Mouse (Mus musculus): ENCODE results near the gene Gm12355.
"Not testable (repeated sequence)": the region's sequence is repeated elsewhere in the genome, so short reads cannot be mapped to it uniquely, and the experiment has no call there.

Gm12355 gene

DNA sequence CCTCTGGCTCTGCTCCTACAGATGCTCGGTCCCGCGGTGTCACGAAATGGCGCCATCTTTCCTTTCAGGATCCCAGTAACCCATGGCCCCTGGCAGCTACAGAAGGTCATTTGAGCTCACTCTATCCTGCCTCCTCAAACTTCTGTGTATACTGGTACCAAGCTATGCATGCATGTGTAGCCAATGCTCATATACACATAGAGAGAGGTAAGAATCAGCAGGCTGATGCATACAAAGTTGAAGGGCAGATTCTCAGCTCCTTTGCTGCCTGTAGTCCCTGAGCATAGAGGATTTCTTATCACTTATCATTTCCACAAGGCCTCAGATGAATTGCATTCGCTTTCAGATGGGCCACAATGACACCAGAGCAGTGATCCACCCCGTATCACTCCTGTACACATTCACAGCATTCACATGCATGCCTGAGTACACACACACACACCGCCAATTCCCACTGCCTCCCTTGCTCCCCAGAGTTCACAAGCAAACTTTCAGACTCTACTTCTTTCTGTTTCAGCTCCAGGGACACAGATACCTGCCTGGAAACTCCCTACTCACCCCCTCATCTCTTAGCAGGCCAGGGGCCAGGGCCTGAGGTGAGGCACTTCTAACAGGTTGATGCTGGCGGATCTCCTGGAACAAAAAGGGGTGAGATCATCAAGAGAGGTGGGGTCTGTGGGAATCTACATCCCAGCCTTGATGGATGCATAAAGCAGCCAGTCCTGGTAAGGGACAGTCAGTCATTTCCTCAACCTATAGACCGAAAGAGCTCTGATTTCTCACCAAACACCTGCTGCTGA is at the start of gene Gm12355, which contains the start of gene Gsdma3:
Gene Gm12355, minus strand, starts transcription at position 51 of the 800 bp plus-strand sequence.
Gene Gsdma3, plus strand, starts transcription at position 750 of the 800 bp plus-strand sequence.
- DNase-seq (ENCODE audit: low spot score in 2 of 2) = no peak

DNA sequence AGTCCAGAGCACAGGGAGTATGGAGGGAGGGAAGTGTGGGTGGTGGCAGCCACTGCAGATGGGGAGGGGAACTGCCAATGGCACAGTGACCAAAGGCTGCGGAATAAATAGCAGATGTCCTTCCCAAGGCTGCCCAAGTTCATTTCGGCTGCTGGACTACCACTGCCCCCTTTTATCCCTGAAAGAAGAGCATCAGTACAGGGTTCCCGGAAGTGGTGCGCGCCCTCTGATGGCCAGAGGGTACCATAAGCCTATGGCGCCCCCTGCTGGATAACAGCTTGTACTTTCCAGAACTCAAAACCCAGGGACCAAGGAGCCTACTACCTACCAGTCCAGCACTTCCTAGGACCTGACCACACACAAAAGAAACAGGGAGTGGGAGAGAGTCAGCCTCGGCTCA is 47.7 kb upstream of the Gm12355 start:
- DNase-seq (ENCODE audit: low spot score in 2 of 2) = not testable (repeated sequence)

DNA sequence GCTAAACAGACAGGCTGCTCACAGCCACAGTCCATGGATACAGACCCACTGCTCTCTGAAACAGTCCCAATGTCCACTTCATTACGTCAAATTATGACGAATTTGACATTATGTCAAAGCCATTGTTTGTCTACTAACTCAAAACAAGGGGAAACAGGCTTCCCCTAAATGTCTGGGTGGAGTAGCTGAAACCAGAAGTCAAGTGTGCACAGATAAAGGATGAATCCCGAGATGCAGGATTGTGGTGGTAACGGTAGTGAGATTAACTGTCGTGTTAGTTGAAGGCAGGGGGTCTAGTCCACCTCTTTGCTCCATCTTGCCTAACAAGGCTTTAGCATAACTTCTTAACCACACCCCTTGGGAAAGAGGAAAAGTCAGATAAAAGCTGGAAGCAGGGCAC is 47.0 kb upstream of the Gm12355 start:
- no peak for DNase-seq (ENCODE audit: low spot score in 2 of 2)

DNA sequence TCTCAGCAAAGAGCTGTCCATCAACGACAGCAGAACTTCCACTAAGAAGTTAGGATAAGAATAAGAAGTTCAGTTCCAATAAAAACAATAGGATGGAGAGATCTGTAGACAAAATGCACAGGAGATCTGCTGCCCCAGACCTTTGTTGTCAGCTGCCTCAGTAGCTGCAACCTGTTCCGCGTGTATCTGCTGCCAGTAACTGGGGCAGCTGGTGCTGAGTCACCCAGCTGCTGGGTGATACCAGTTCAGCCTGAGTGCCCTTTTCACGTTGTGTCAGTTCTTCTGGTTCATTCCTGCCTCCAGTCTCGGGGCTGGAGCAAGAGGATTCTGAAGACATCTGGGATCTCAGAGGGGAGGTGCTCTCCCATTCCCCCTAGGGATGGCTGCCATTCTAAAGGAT is 46.4 kb upstream of the Gm12355 start:
- DNase-seq (ENCODE audit: low spot score in 2 of 2) = peak in 1 of 2 experiments; percentile 49

DNA sequence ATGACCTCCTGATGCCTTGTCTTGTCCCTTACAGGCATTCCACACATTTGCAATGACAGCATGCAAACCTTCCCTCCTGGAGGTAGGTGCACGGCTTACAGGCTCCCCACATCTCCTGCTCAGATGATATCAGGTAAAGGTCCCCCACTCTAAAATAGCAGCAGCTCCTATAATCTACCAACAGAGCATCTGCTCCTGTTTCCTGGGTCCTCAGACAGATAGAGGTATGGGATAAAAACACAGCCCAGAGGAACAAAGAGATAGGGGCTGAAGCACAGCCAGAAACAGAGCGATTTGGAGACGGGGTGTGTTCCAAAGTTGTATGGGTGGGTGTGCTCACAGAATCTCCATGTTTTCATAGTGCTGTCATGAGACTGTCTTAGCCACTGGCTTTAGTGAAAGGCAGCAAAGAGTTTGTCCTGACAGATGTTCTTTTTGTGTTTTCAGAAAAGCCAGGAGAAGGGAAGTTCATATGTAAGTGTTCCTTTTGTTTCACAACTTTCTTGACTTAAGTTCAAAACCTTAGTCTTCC is 45.9 kb upstream of the Gm12355 start:
- DNase-seq (ENCODE audit: low spot score in 2 of 2) = no peak

DNA sequence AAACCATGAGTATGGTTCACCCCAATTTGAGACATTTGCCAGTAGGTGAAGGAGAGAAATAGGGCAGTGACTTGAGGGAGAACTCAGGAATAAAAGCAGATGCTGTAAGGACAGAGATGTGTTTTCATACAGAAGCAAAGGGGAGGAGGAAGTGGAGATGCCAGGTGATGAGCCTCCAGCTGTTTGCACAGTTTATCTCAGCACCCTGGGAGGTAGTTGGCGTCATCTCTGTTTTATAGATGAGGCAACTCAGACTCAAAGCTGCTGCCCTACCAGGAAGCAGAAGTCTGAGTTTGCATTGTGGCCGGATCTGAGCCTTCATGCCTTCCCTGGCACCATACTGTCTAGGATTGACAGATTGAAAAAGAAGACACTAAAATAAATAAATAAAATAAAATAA is 43.5 kb upstream of the Gm12355 start:
- no peak for DNase-seq (ENCODE audit: low spot score in 2 of 2)

DNA sequence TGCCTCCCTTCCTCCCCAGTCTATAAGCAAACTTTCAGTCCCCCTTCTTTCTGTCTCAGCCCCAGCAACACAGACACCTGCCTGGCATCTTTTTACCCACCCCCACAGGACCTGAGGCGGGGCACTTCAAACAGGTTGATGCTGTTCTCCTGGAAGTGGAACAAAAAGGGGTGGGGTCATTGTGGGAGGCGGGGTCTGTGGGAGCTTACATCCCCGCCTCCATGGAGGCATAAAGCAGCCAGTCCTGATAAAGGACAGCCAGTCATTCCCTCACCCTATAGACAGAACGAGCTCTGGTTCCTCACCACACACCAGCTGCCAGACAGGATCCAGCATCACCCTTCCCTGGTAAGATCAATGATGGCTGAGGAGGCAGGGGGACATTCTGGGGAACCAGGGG is 38.6 kb upstream of the Gm12355 start, which contains the start of gene Gsdma:
Gene Gsdma, plus strand, starts transcription at position 261 of the 400 bp plus-strand sequence.
- DNase-seq (ENCODE audit: low spot score in 2 of 2) = no peak

DNA sequence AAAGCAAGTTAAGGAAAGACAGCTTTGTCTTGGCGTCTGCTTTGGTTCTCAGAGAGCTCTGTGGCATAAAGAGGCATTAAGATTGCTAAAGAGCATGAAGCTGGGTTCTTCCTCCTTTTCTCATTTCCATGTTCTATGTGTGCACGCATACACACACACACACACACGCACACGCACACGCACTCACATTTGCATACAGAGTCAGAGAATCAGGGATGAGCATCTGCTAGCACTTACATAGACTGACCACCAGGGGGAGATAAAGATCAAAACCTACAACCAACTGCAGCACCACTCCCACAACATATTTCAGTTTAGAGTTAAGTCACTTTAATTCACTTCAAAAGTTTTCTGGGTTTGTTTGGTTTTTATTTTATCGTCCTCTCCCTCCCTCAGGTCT is 35.1 kb upstream of the Gm12355 start:
- no peak for DNase-seq (ENCODE audit: low spot score in 2 of 2)

DNA sequence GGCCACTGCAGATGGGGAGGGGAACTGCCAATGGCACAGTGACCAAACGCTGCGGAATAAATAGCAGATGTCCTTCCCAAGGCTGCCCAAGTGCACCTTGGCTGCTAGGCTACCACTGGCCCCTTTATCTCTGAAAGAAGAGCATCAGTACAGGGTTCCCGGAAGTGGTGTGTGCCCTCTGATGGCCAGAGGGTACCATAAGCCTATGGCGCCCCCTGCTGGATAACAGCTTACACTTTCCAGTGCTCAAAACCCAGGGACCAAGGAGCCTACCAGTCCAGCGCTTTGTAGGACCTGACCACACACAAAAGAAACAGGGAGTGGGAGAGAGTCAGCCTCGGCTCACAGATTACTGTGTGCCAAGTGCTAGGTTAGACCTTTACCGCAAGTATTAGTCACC is 29.6 kb upstream of the Gm12355 start:
- DNase-seq (ENCODE audit: low spot score in 2 of 2) = peak in 1 of 2 experiments; percentile 21

DNA sequence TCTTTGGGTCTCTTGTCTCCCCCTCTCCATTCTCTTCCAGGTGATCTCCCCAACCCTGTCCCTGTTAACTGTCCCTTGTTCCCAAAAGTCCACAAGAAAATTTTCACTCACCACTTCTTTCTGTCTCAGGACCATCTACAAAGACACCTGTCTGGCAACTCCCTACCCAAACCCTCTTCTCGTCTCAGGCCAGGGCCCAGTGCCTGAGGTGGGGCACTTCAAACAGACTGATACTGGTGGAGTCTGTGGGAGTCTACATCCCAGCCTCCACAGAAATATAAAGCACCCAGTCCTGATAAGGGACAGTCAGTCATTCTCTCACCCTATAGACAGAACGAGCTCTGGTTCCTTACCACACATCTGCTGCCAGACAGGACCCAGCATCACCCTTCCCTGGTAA is 21.0 kb upstream of the Gm12355 start, which contains the start of gene Gsdma2:
Gene Gsdma2, plus strand, starts transcription at position 301 of the 400 bp plus-strand sequence.
- DNase-seq (ENCODE audit: low spot score in 2 of 2) = no peak

DNA sequence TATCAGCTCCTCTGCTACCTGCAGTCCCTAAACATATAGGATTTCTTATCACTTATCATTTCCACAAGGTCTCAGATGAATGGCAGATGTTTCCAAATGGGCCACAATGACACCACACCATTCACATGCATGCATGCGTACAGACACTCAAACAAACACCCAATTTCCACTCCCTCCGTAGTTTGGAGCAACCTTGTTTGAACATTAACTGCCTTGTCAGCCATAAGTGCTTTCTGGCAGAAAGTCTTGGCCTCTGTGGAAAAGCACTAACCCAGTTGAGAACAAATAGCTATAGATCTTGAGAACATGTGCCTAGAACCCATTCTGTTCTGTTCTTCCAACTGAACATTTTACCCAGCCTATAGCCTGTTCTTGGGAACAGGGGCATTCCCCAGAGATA is 20.5 kb upstream of the Gm12355 start:
- no peak for DNase-seq (ENCODE audit: low spot score in 2 of 2)

DNA sequence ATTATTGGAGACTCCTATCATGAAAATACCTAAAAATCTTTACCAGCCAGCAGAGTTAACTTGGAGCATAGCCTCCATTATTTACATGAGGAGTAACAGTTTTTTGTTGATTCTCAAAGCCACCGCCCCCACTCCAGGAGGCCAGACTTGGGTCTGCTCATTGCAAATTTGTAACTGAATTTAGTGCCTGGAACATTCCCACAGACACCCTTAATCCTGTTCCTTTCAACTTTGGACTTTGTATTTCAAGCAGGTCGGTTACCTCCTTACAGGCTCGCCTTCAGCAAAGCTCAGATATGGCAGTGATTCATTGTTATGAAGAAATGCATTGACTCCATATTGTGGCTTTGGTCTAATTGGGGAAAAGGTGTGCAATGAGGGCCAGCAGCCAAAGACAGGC is 19.3 kb upstream of the Gm12355 start:
- DNase-seq (ENCODE audit: low spot score in 2 of 2) = no peak

DNA sequence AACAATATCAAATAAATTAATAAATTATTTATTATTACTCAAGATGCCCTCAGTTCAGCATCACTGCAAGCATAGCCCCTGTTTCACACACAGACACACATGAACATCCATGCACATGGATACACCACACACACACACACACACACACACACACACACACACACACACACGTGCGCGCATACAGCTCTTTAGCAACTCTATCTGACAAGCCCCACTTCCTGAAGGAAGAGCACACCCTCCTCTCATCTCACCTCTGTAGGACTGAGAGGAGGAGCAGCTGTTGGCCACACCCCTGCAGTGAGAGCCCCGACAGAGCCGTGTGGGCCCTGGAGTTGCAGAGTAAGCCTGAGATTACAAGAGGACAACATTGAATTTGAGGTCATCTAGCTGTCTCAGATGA is 14.6 kb upstream of the Gm12355 start:
- DNase-seq (ENCODE audit: low spot score in 2 of 2) = no peak

DNA sequence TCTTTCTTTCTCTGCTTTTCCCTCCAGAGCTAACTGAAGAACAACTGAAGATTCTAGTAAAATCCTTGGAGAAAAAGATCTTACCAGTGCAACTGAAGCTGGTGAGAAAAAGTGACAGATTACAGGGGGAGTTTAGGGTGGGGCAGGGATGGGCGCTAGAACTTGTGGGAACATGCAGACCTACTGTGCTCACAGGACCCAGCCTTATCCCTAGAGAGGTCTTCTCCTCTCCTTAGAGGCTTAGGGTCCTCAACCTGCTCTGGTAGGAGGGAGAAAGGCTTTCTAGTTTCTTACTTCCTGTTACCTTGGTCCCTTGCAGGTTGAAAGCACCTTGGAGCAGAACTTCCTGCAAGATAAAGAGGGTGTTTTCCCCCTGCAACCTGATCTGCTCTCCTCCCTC is 12.0 kb upstream of the Gm12355 start:
- DNase-seq (ENCODE audit: low spot score in 2 of 2) = no peak

DNA sequence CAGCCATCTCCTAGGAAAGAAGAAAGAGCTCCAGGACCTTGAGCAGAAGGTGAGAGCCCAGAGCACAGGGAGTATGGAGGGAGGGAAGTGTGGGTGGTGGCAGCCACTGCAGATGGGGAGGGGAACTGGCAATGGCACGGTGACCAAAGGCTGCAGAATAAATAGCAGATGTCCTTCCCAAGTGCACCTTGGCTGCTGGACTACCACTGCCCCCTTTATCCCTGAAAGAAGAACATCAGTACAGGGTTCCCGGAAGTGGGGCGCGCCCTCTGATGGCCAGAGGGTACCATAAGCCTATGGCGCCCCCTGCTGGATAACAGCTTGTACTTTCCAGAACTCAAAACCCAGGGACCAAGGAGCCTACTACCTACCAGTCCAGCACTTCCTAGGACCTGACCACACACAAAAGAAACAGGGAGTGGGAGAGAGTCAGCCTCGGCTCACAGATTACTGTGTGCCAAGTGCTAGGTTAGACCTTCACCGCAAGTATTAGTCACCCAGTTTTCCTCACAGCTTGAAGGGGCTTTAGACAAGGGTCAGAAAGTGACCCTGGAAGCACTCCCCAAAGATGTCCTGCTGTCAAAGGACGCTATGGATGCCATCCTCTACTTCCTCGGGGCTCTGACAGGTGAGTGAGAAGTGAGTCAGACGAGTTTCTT is 10.0 kb upstream of the Gm12355 start:
- not testable (repeated sequence) for DNase-seq (ENCODE audit: low spot score in 2 of 2)

DNA sequence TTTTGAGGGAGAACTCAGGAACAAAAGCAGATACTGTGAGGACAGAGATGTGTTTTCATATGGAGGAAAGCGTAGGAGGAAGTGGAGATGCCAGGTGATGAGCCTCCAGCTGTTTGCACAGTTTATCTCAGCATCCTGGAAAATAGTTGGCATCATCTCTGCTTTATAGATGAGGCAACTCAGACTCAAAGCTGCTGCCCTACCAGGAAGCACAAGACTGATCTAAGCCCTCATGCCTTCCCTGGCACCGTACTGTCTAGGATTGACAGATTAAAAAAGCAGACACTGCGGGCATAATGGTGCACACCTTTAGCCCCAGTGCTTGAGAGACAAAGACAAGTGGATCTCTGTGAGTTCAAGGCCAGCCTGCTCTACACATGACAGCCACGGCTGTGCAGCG is 5.2 kb upstream of the Gm12355 start:
- DNase-seq (ENCODE audit: low spot score in 2 of 2) = no peak

DNA sequence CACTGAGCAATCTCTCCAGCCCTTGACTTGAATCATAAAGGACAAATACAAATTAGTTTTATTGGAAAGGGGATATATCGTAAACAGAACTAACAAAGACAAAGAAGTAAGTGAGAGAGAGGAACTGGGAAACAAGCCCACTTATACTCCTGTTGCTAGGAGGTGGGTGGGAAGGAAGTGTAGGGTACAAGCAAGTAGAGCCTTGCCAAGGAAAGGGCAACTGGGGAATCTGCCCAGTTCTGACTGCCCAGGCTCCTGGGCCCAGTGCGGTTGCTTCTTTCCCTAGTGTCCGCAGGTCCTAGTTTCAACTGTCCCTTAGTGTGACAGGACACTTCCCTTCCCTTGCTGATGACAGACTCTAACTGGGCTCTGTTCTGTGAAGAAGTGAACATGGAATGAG is 3.2 kb upstream of the Gm12355 start:
- no peak for DNase-seq (ENCODE audit: low spot score in 2 of 2)

DNA sequence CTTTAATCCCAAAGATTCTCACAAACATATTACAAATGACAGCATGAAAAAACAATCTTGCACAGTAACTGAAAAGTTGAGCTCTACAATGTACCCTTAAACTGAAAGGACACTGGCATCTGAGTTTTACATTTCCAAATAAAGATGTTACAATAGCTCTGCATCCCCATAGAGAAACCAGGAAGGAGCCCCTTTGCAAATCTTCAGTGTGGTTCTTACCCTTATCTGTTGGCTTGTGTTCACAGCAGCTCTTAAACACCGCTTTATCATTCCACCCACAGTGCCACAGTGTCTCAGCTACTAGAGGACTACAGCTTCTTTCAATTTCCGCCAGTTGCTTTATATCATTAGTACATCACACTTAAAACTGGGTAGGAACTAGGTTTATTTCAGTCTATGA is 1.1 kb downstream of the Gm12355 start:
- DNase-seq (ENCODE audit: low spot score in 2 of 2) = not testable (repeated sequence)

DNA sequence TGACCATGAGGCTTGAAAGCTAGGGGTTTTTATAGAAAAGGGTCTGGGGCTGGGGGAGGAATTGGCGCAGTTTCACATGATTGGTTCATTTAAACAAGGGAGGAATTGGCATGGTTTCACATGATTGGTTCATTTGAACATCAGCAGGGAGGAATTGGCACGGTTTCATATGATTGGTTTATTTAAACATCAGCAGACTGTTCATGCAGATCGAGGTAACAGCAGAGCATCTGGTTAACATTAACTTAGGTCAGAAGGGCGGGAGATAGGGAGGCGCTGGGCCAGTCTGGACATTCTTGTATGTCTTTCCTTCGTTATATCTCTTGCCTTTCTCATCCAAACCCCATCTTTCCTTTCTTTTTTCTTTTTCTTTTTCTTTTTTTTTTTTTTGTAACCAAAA is 1.5 kb downstream of the Gm12355 start:
- not testable (repeated sequence) for DNase-seq (ENCODE audit: low spot score in 2 of 2)

DNA sequence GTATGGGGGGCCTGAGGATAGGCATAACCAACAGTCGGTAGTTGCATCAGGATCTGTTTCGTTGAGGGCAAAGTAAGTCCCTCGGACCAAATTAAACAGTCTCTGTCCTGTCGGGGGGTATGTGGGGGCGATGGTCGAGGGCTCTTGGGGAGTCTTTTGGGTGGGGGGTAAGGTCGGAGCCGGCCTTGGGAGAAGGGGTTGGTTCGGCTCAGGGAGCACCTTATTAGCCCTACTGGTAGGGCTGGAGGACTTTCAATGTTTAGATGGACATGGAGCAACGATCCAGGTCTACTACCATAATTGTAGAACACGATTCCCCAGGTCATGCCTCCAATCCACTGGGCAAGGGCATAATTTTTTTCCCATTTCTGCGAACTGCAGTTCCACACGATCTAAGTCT is 4.7 kb downstream of the Gm12355 start:
- DNase-seq (ENCODE audit: low spot score in 2 of 2) = no peak

DNA sequence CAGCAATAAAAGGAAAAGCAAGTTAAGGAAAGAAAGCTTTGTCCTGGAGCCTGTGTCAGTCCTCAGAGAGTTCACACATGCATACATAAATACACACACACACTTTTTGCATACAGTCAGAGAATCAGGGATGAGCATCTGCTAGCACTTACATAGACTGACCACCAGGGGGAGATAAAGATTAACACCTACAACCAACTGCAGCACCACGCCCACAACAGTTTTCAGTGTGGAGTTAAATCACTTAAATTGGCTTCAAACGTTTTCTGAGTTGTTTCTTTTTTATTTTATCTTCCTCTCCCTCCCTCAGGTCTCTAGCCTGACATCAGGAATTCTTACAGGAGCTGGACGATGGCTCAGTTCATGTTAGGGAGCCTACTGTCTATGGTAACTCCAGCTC is 18.7 kb downstream of the Gm12355 start:
- DNase-seq (ENCODE audit: low spot score in 2 of 2) = no peak

DNA sequence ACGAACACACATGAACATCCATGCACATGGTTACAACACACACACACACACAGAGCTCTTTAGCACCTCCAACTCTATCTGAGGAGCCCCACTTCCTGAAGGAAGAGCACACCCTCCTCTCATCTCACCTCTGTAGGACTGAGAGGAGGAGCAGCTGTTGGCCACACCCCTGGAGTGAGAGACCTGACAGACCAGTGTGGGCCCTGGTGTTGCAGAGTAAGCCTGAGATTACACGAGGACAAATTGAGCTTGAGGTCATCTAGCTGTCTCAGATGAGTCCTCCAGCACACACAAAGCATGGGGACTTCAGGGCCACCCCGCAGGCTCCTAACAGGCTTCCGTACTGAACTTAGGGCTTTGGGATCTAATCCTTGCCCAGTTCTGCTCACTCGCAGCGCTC is 20.6 kb downstream of the Gm12355 start:
- not testable (repeated sequence) for DNase-seq (ENCODE audit: low spot score in 2 of 2)

DNA sequence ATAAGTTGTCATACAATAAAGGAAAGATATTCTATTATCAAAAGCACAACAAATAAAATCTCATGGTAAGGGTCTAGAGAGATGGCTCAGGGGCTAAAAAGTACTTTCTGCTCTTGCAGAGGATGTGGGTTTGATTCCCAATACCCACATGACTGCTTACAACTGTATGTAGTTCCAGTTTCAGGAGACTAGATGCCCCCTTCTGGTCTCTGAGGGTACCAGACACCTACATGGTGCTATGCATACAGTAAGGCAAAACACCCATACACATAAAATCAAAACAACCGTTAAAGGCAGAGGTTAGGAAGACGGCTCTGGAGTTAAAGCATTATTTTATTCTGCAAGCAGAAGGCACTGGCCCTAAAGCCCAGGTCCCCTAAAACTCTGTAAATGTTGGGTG is 21.5 kb downstream of the Gm12355 start:
- no peak for DNase-seq (ENCODE audit: low spot score in 2 of 2)

Data from urinary bladder, adult 18-20 months (tissue).